In the genomic region with DNA sequence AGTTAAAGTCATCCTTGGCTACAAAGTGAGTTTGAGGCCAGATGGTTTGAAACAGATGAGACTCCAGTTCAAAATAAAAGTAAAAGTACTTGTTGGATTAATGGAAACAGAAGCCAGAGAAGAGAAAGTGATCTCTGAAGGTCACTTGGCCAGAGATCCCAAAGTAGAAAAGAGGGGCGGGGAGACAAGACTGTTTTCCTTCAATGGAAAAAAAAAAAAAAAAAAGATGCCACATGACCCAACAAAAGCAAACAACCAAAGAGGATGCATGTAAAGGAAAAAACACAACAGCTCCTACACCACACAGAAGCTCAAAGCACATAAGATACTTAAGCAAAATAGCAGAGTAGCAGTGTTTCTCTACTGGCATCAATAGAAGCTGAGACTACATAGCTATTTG, we compare ENCODE assay signal across 14 mouse cellular contexts. TPM values are rescaled to one million over a fixed set of nuclear protein-coding genes. Genes with fewer than 3 reads are reported as not detected.
DNase-seq lines count a peak whose midpoint lies in the region; ATAC-seq and TF ChIP-seq lines count a peak whose summit lies in the region.
"Had no signal": no experiment of that assay in that cellular context is flagged by ENCODE, and none has a peak within 500 bp of the region (broad histone marks: within the 10 kb centered on the region; RNA-seq: fewer than 3 reads in every experiment).

No protein-coding gene starts in this region.

- no peaks in the 10 kb centered on the region for H3K9me3 ChIP-seq in hindbrain, embryonic 15.5 days
- no peaks in the 10 kb centered on the region for H3K9me3 ChIP-seq in hindbrain, embryonic 11.5 days (ENCODE audit: control insufficient read depth, low read length)
- no peaks in the 10 kb centered on the region for H3K9me3 ChIP-seq in liver, embryonic 12.5 days (replicated peaks)
- no peaks in the 10 kb centered on the region for H3K9me3 ChIP-seq in stomach, embryonic 16.5 days (replicated peaks; ENCODE audit: control insufficient read depth, low read length)

- no peak overlapping the region for H3K27ac ChIP-seq in hindbrain, embryonic 15.5 days (replicated peaks)
- no peak overlapping the region for H3K27ac ChIP-seq in hindbrain, embryonic 11.5 days (ENCODE audit: low read depth, low read length)
- peak overlapping the region; percentile 11 for H3K27ac ChIP-seq in spleen, adult 2 months (ENCODE audit: insufficient read depth, low read length)
- no peak overlapping the region for H3K27ac ChIP-seq in liver, embryonic 12.5 days
- H3K27ac ChIP-seq in stomach, embryonic 16.5 days (ENCODE audit: low read length), result no peak overlapping the region

- H3K36me3 ChIP-seq in hindbrain, embryonic 15.5 days, result 0 out of 2 replicates have a peak, but pooled peaks cover 5% of the 10 kb centered on the region
- no peaks in the 10 kb centered on the region for H3K36me3 ChIP-seq in hindbrain, embryonic 11.5 days (ENCODE audit: control insufficient read depth, insufficient read depth, low read length)
- H3K36me3 ChIP-seq in spleen, adult 2 months (ENCODE audit: control insufficient read depth, insufficient read depth, low read length), result no peaks in the 10 kb centered on the region
- H3K36me3 ChIP-seq in liver, embryonic 12.5 days, result peaks cover 47% of the 10 kb centered on the region
- peaks cover 6% of the 10 kb centered on the region; the same call in 1 of the 2 replicates for H3K36me3 ChIP-seq in stomach, embryonic 16.5 days (ENCODE audit: control insufficient read depth, insufficient read depth, low read length)

- no peak for DNase-seq in hindbrain, embryonic 11.5 days (ENCODE audit: low spot score)
- DNase-seq in spleen, adult 2 months (ENCODE audit: low read depth in 1 of 2, low spot score in 2 of 2), result no peak
- DNase-seq in spleen, adult 18-20 months, result no peak
- DNase-seq in cerebellum, adult 8-10 months, result no peak
- DNase-seq: adrenal gland, adult 8-10 months; embryo, embryonic 11 days; gastrocnemius, postnatal 10 days; heart, postnatal 14 days; kidney, postnatal 14 days had no signal

- no peak for TF ChIP-seq CTCF in spleen, adult 2 months (IDR thresholded peaks at IDR 0.05; ENCODE audit: extremely low read depth, insufficient read depth, insufficient read length, insufficient replicate concordance)

- no peak for TF ChIP-seq POLR2A in spleen, adult 2 months (IDR thresholded peaks at IDR 0.05; ENCODE audit: low read depth, low read length)

- H3K9ac ChIP-seq in hindbrain, embryonic 15.5 days, result no peak overlapping the region
- no peak overlapping the region for H3K9ac ChIP-seq in hindbrain, embryonic 11.5 days (ENCODE audit: low read depth, low read length)
- H3K9ac ChIP-seq in liver, embryonic 12.5 days, result peak overlapping the region; percentile 97; the same call in 1 of the 2 replicates
- 0 out of 2 replicates have a peak overlapping the region, but pooled peaks have one; percentile 13 for H3K9ac ChIP-seq in stomach, embryonic 16.5 days (ENCODE audit: low read length)

- WGBS in hindbrain, embryonic 15.5 days, result 57% methylated on average over 1 of the region's 1 CpGs
- WGBS in hindbrain, embryonic 11.5 days, result 95% methylated on average over 1 of the region's 1 CpGs
- WGBS in spleen, adult 2 months, result 14% methylated on average over 1 of the region's 1 CpGs
- WGBS in liver, embryonic 12.5 days (ENCODE audit: insufficient replicate concordance), result 81% methylated on average over 1 of the region's 1 CpGs
- 75% methylated on average over 1 of the region's 1 CpGs for WGBS in stomach, embryonic 16.5 days

- 0 out of 2 replicates have a peak overlapping the region, but pooled peaks have one; percentile 4 for H3K4me2 ChIP-seq in hindbrain, embryonic 15.5 days
- H3K4me2 ChIP-seq in hindbrain, embryonic 11.5 days (replicated peaks; ENCODE audit: low read depth, low read length), result no peak overlapping the region
- H3K4me2 ChIP-seq in liver, embryonic 12.5 days, result peak overlapping the region; percentile 90
- H3K4me2 ChIP-seq in stomach, embryonic 16.5 days (ENCODE audit: low read depth, low read length), result no peak overlapping the region

- no peak for ATAC-seq in hindbrain, embryonic 15.5 days (ENCODE audit: low FRiP score, low read depth)
- ATAC-seq in hindbrain, embryonic 11.5 days (ENCODE audit: low FRiP score), result no peak
- ATAC-seq in liver, embryonic 12.5 days, result no peak
- no peak for ATAC-seq in stomach, embryonic 16.5 days (ENCODE audit: insufficient read depth, low FRiP score)
- no peak for ATAC-seq in megakaryocyte-erythroid progenitor cell, adult 5-6 weeks (replicated peaks; ENCODE audit: low FRiP score, low TSS enrichment, poor library complexity, severe bottlenecking)
- ATAC-seq: lung, postnatal 0 days had no signal

- H3K4me1 ChIP-seq in hindbrain, embryonic 15.5 days (replicated peaks), result peaks cover 70% of the 10 kb centered on the region
- H3K4me1 ChIP-seq in hindbrain, embryonic 11.5 days (replicated peaks; ENCODE audit: control insufficient read depth, insufficient read depth, low read length), result peaks cover 8% of the 10 kb centered on the region
- H3K4me1 ChIP-seq in spleen, adult 2 months (ENCODE audit: control insufficient read depth, insufficient read depth, insufficient read length), result peaks cover 44% of the 10 kb centered on the region
- H3K4me1 ChIP-seq in liver, embryonic 12.5 days, result peaks cover 81% of the 10 kb centered on the region
- H3K4me1 ChIP-seq in stomach, embryonic 16.5 days (ENCODE audit: control insufficient read depth, insufficient read depth, low read length), result peaks cover 31% of the 10 kb centered on the region

- no peak overlapping the region for H3K4me3 ChIP-seq in hindbrain, embryonic 15.5 days
- no peak overlapping the region for H3K4me3 ChIP-seq in hindbrain, embryonic 11.5 days (ENCODE audit: low read depth, low read length)
- H3K4me3 ChIP-seq in spleen, adult 2 months (ENCODE audit: extremely low read depth, insufficient read depth, insufficient read length), result no peak overlapping the region
- no peak overlapping the region for H3K4me3 ChIP-seq in liver, embryonic 12.5 days
- no peak overlapping the region for H3K4me3 ChIP-seq in stomach, embryonic 16.5 days (replicated peaks; ENCODE audit: low read length)

- H3K27me3 ChIP-seq in hindbrain, embryonic 15.5 days, result no peaks in the 10 kb centered on the region
- H3K27me3 ChIP-seq in hindbrain, embryonic 11.5 days (ENCODE audit: control insufficient read depth, insufficient read depth, low read length), result no peaks in the 10 kb centered on the region
- H3K27me3 ChIP-seq in spleen, adult 2 months (ENCODE audit: control insufficient read depth, insufficient read depth, low read length), result no peaks in the 10 kb centered on the region
- H3K27me3 ChIP-seq in liver, embryonic 12.5 days (replicated peaks), result no peaks in the 10 kb centered on the region
- H3K27me3 ChIP-seq in stomach, embryonic 16.5 days (ENCODE audit: control insufficient read depth, insufficient read depth, low read length), result no peaks in the 10 kb centered on the region

RNA-seq across cellular contexts. Expression of a gene that starts 2.9 kb away (rescaled TPM):
- polyA plus RNA-seq in hindbrain, embryonic 15.5 days (2015; fragmentation: Nextera tagmentation; extraction: Ambion mirVana), result 10.0 and 10.2 TPM in 2 replicates
- polyA plus RNA-seq in hindbrain, embryonic 11.5 days (2014; fragmentation: Nextera tagmentation; extraction: Ambion mirVana), result 6.0 and 8.1 TPM in 2 replicates
- 136 and 159 TPM in 2 replicates for polyA plus RNA-seq in spleen, adult 2 months (2012; rRNA removed)
- 12.0 and 12.7 TPM in 2 replicates for polyA plus RNA-seq in liver, embryonic 12.5 days (2016; fragmentation: Nextera tagmentation; extraction: Ambion mirVana)
- 2.8 and 3.8 TPM in 2 replicates for polyA plus RNA-seq in stomach, embryonic 16.5 days (2015; fragmentation: Nextera tagmentation; extraction: Ambion mirVana)
- total RNA-seq in megakaryocyte-erythroid progenitor cell, adult 5-6 weeks (2014; fragmentation: Nextera tagmentation), result 81.4 and 118 TPM in 2 replicates
- 82.5 and 90.9 TPM in 2 replicates for total RNA-seq in megakaryocyte-erythroid progenitor cell, adult 5-6 weeks (2017)

RNA-seq across cellular contexts. Expression of a gene that starts 24.7 kb away (rescaled TPM):
- 2.3 and 2.5 TPM in 2 replicates for polyA plus RNA-seq in hindbrain, embryonic 15.5 days (2015; fragmentation: Nextera tagmentation; extraction: Ambion mirVana)
- polyA plus RNA-seq in hindbrain, embryonic 11.5 days (2014; fragmentation: Nextera tagmentation; extraction: Ambion mirVana), result 3.2 and 3.3 TPM in 2 replicates
- 31.9 and 32.7 TPM in 2 replicates for polyA plus RNA-seq in spleen, adult 2 months (2012; rRNA removed)
- polyA plus RNA-seq in liver, embryonic 12.5 days (2016; fragmentation: Nextera tagmentation; extraction: Ambion mirVana), result 25.7 and 26.1 TPM in 2 replicates
- 2.3 and 3.4 TPM in 2 replicates for polyA plus RNA-seq in stomach, embryonic 16.5 days (2015; fragmentation: Nextera tagmentation; extraction: Ambion mirVana)
- total RNA-seq in megakaryocyte-erythroid progenitor cell, adult 5-6 weeks (2014; fragmentation: Nextera tagmentation), result 17.6 and 19.4 TPM in 2 replicates
- total RNA-seq in megakaryocyte-erythroid progenitor cell, adult 5-6 weeks (2017), result 7.7 and 15.6 TPM in 2 replicates

RNA-seq across cellular contexts. Expression of a gene that starts 29.0 kb away (rescaled TPM):
- 168 and 171 TPM in 2 replicates for polyA plus RNA-seq in hindbrain, embryonic 15.5 days (2015; fragmentation: Nextera tagmentation; extraction: Ambion mirVana)
- polyA plus RNA-seq in hindbrain, embryonic 11.5 days (2014; fragmentation: Nextera tagmentation; extraction: Ambion mirVana), result 112 and 114 TPM in 2 replicates
- 32.2 and 37.3 TPM in 2 replicates for polyA plus RNA-seq in spleen, adult 2 months (2012; rRNA removed)
- 90.8 and 95.6 TPM in 2 replicates for polyA plus RNA-seq in liver, embryonic 12.5 days (2016; fragmentation: Nextera tagmentation; extraction: Ambion mirVana)
- 77.2 and 88.0 TPM in 2 replicates for polyA plus RNA-seq in stomach, embryonic 16.5 days (2015; fragmentation: Nextera tagmentation; extraction: Ambion mirVana)
- total RNA-seq in megakaryocyte-erythroid progenitor cell, adult 5-6 weeks (2014; fragmentation: Nextera tagmentation), result 69.0 and 77.0 TPM in 2 replicates
- 44.9 and 47.4 TPM in 2 replicates for total RNA-seq in megakaryocyte-erythroid progenitor cell, adult 5-6 weeks (2017)

RNA-seq across cellular contexts. Expression of a gene that starts 34.5 kb away (rescaled TPM):
- 7.1 and 8.7 TPM in 2 replicates for polyA plus RNA-seq in hindbrain, embryonic 15.5 days (2015; fragmentation: Nextera tagmentation; extraction: Ambion mirVana)
- polyA plus RNA-seq in hindbrain, embryonic 11.5 days (2014; fragmentation: Nextera tagmentation; extraction: Ambion mirVana), result 3.1 and 5.1 TPM in 2 replicates
- 0.84 and 1.3 TPM in 2 replicates for polyA plus RNA-seq in spleen, adult 2 months (2012; rRNA removed)
- polyA plus RNA-seq in liver, embryonic 12.5 days (2016; fragmentation: Nextera tagmentation; extraction: Ambion mirVana), result 0.19 and 0.29 TPM in 2 replicates
- 0.86 and 0.88 TPM in 2 replicates for polyA plus RNA-seq in stomach, embryonic 16.5 days (2015; fragmentation: Nextera tagmentation; extraction: Ambion mirVana)
- total RNA-seq in megakaryocyte-erythroid progenitor cell, adult 5-6 weeks (2014; fragmentation: Nextera tagmentation), result not detected in 2 replicates
- total RNA-seq in megakaryocyte-erythroid progenitor cell, adult 5-6 weeks (2017), result not detected in 2 replicates

RNA-seq across cellular contexts. Expression of a gene that starts 52.1 kb away (rescaled TPM):
- polyA plus RNA-seq in hindbrain, embryonic 15.5 days (2015; fragmentation: Nextera tagmentation; extraction: Ambion mirVana), result 1.2 and 1.3 TPM in 2 replicates
- polyA plus RNA-seq in hindbrain, embryonic 11.5 days (2014; fragmentation: Nextera tagmentation; extraction: Ambion mirVana), result 0.11 TPM in 1 of 2 replicates, not detected in the other
- 0.07 and 0.11 TPM in 2 replicates for polyA plus RNA-seq in spleen, adult 2 months (2012; rRNA removed)
- polyA plus RNA-seq in liver, embryonic 12.5 days (2016; fragmentation: Nextera tagmentation; extraction: Ambion mirVana), result not detected in 2 replicates
- 0.92 and 1.0 TPM in 2 replicates for polyA plus RNA-seq in stomach, embryonic 16.5 days (2015; fragmentation: Nextera tagmentation; extraction: Ambion mirVana)
- total RNA-seq in megakaryocyte-erythroid progenitor cell, adult 5-6 weeks (2014; fragmentation: Nextera tagmentation), result not detected in 2 replicates
- 0.46 TPM in 1 of 2 replicates, not detected in the other for total RNA-seq in megakaryocyte-erythroid progenitor cell, adult 5-6 weeks (2017)
- total RNA-seq: adrenal gland, adult 8-10 months; gastrocnemius, postnatal 10 days; heart, postnatal 14 days had no signal
- polyA plus RNA-seq: lung, postnatal 0 days had no signal

Comparison
In these comparisons a context has a peak if more than half of its experiments do, and no peak if none do; other contexts are left out.
1. H3K4me2 ChIP-seq: peak in hindbrain, embryonic 15.5 days (single experiment) and liver, embryonic 12.5 days (single experiment); none in hindbrain, embryonic 11.5 days (single experiment) and stomach, embryonic 16.5 days (single experiment).
2. H3K9ac ChIP-seq: peak in liver, embryonic 12.5 days (single experiment) and stomach, embryonic 16.5 days (single experiment); none in hindbrain, embryonic 15.5 days (single experiment) and hindbrain, embryonic 11.5 days (single experiment).
3. RNA of a gene that starts 2.9 kb away (polyA plus RNA-seq): 136 to 159 TPM in spleen, adult 2 months; 12.0 to 12.7 TPM in liver, embryonic 12.5 days, 10.0 to 10.2 TPM in hindbrain, embryonic 15.5 days, 6.0 to 8.1 TPM in hindbrain, embryonic 11.5 days and 2.8 to 3.8 TPM in stomach, embryonic 16.5 days; every median in the first group is over 10 times any median in the second.